ENCODE assay signal across 28 mouse cellular contexts in genomic region chrX:99328576-99328975, GRCm38 (mm10).
DNase-seq lines count a peak whose midpoint lies in the region; ATAC-seq and TF ChIP-seq lines count a peak whose summit lies in the region.
"Had no signal": no experiment of that assay in that cellular context is flagged by ENCODE, and none has a peak within 500 bp of the region (broad histone marks: within the 10 kb centered on the region; RNA-seq: fewer than 3 reads in every experiment).

No protein-coding gene starts in this region.

- H3K4me1 ChIP-seq in heart, embryonic 16.5 days (ENCODE audit: control insufficient read depth, insufficient read depth, low read length): peaks cover 23% of the 10 kb centered on the region
- H3K4me1 ChIP-seq in intestine, embryonic 16.5 days (ENCODE audit: control insufficient read depth, insufficient read depth, low read length): no peaks in the 10 kb centered on the region
- H3K4me1 ChIP-seq in lung, adult 2 months (ENCODE audit: control insufficient read depth, insufficient read depth, low read length): peaks cover 5% of the 10 kb centered on the region
- H3K4me1 ChIP-seq: liver, embryonic 13.5 days had no signal

- ATAC-seq in heart, embryonic 16.5 days (replicated peaks; ENCODE audit: extremely low read depth, insufficient read depth, low FRiP score): no peak
- ATAC-seq in intestine, embryonic 16.5 days: 0 out of 2 replicates have a peak, but pooled peaks have one; percentile 25
- ATAC-seq: forebrain, postnatal 0 days; midbrain, embryonic 16.5 days; Patski had no signal

- H3K27ac ChIP-seq in heart, embryonic 16.5 days (ENCODE audit: low read length): peak overlapping the region; percentile 53
- H3K27ac ChIP-seq in intestine, embryonic 16.5 days (ENCODE audit: low read length): no peak overlapping the region
- H3K27ac ChIP-seq: embryonic facial prominence, embryonic 10.5 days; hindbrain, embryonic 14.5 days; limb, embryonic 13.5 days; liver, embryonic 13.5 days; macrophage; neural tube, embryonic 13.5 days; stomach, embryonic 15.5 days had no signal

- TF ChIP-seq POLR2A in lung, adult 2 months (IDR thresholded peaks at IDR 0.05; ENCODE audit: borderline replicate concordance, extremely low read depth, low read depth, low read length): no peak

- DNase-seq in heart, adult 8-10 months (ENCODE audit: low spot score): no peak
- DNase-seq in lung, adult 2 months: peak; percentile 10
- peak; percentile 58 for DNase-seq in lung, postnatal 36 days
- DNase-seq in thymus, postnatal 36 days: no peak
- no peak for DNase-seq in spleen, postnatal 4 days (ENCODE audit: low spot score in 2 of 2)
- DNase-seq: adrenal gland, adult 2 months; B cell, adult 2 months; cerebellum, adult 11 months; cerebellum, postnatal 10 days; forebrain, postnatal 0 days; heart, postnatal 4 days; kidney, postnatal 4 days; liver, embryonic 13.5 days; right cerebral cortex, postnatal 4 days had no signal

- H3K36me3 ChIP-seq in heart, embryonic 16.5 days (ENCODE audit: control insufficient read depth, insufficient read depth): no peaks in the 10 kb centered on the region
- no peaks in the 10 kb centered on the region for H3K36me3 ChIP-seq in intestine, embryonic 16.5 days (ENCODE audit: control insufficient read depth, insufficient read depth, low read length)
- H3K36me3 ChIP-seq: embryonic facial prominence, embryonic 10.5 days; G1E; heart, embryonic 12.5 days; limb, embryonic 13.5 days; liver, embryonic 13.5 days; neural tube, embryonic 13.5 days; stomach, embryonic 15.5 days had no signal

- TF ChIP-seq CTCF in lung, adult 2 months (IDR thresholded peaks at IDR 0.05; ENCODE audit: insufficient read depth, low read length): no peak

- 33% methylated on average over 4 of the region's 4 CpGs for WGBS in heart, embryonic 16.5 days
- WGBS in intestine, embryonic 16.5 days: 56% methylated on average over 4 of the region's 4 CpGs
- WGBS in lung, adult 2 months: 63% methylated on average over 4 of the region's 4 CpGs

- no peak overlapping the region for H3K9ac ChIP-seq in heart, embryonic 16.5 days (ENCODE audit: low read length)
- no peak overlapping the region for H3K9ac ChIP-seq in intestine, embryonic 16.5 days (ENCODE audit: low read depth, low read length)
- H3K9ac ChIP-seq: forebrain, postnatal 0 days; heart, embryonic 12.5 days; hindbrain, embryonic 14.5 days; limb, embryonic 13.5 days; liver, embryonic 13.5 days; neural tube, embryonic 13.5 days; stomach, embryonic 15.5 days had no signal

- 0 out of 2 replicates have a peak, but pooled peaks cover 2% of the 10 kb centered on the region for H3K27me3 ChIP-seq in heart, embryonic 16.5 days (ENCODE audit: control insufficient read depth, insufficient read depth, low read length)
- no peaks in the 10 kb centered on the region for H3K27me3 ChIP-seq in intestine, embryonic 16.5 days (replicated peaks; ENCODE audit: control insufficient read depth, insufficient read depth, low read length)
- H3K27me3 ChIP-seq: CH12.LX had no signal

- no peak overlapping the region for H3K4me3 ChIP-seq in heart, embryonic 16.5 days (ENCODE audit: low read length)
- no peak overlapping the region for H3K4me3 ChIP-seq in intestine, embryonic 16.5 days (ENCODE audit: low read length)
- H3K4me3 ChIP-seq in lung, adult 2 months (replicated peaks; ENCODE audit: extremely low read depth, low read depth, low read length): no peak overlapping the region
- H3K4me3 ChIP-seq: embryonic facial prominence, embryonic 10.5 days; heart, embryonic 12.5 days; limb, embryonic 13.5 days; liver, embryonic 13.5 days; myocyte; neural tube, embryonic 13.5 days; stomach, embryonic 15.5 days had no signal

- no peak overlapping the region for H3K4me2 ChIP-seq in heart, embryonic 16.5 days (ENCODE audit: low read depth, low read length)
- H3K4me2 ChIP-seq in intestine, embryonic 16.5 days (ENCODE audit: low read depth, low read length): no peak overlapping the region
- H3K4me2 ChIP-seq: heart, embryonic 12.5 days; hindbrain, embryonic 14.5 days; limb, embryonic 13.5 days; liver, embryonic 13.5 days; neural tube, embryonic 13.5 days; stomach, embryonic 15.5 days had no signal

- H3K9me3 ChIP-seq in heart, embryonic 16.5 days (replicated peaks; ENCODE audit: control insufficient read depth, low read length): no peaks in the 10 kb centered on the region
- no peaks in the 10 kb centered on the region for H3K9me3 ChIP-seq in intestine, embryonic 16.5 days (ENCODE audit: control insufficient read depth, low read length)
- H3K9me3 ChIP-seq: embryonic facial prominence, embryonic 10.5 days; G1E; heart, embryonic 12.5 days; limb, embryonic 13.5 days; liver, embryonic 13.5 days; neural tube, embryonic 13.5 days; stomach, embryonic 15.5 days had no signal

Comparison
In these comparisons a context has a peak if more than half of its experiments do, and no peak if none do; other contexts are left out.
1. DNase-seq: peak in lung, adult 2 months (single experiment) and lung, postnatal 36 days (single experiment); none in heart, adult 8-10 months (single experiment), thymus, postnatal 36 days (0 of 2) and spleen, postnatal 4 days (0 of 2).